Mouse (Mus musculus) ES-Bruce4 (cell line): Measurements from ENCODE around the gene Zfp202.

Experiments used
- CTCF ChIP-seq: IDR thresholded peaks from one replicate; pipeline ENCODE4 v1.8.1; 2011; ENCODE audit warnings: low read depth, low read length
- EP300 ChIP-seq: IDR thresholded peaks from 2 replicates; pipeline ENCODE4 v1.6.1; 2011; ENCODE audit warnings: low read depth, low read length; ENCODE audit not compliant: insufficient read depth
- POLR2A ChIP-seq: IDR thresholded peaks from one replicate; pipeline ENCODE4 v1.8.1; 2011; ENCODE audit warnings: low read length; ENCODE audit not compliant: insufficient read depth

DNA sequence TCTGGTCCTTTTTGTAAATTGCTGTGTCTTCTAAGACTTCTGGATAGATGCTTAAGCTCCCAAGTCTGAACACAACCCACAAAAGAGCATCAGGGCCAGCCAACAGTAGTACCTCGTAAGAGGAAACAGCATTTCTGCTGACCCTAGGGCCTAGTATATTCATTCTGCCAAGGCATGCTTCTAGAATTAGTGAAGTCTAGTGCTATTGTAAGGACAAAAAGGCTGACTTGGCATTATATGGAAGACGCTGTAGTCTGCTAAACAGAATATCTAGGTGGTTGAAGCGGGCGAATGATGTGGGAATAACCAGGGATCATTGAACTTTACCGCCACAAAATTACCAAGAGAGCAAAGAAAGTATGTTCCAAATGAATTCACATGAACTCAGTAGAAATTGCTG lies 21.9 kb downstream of the Zfp202 start:
- no peak for TF ChIP-seq CTCF
- TF ChIP-seq POLR2A = no peak
- TF ChIP-seq EP300 = no peak
